Mouse (Mus musculus) forebrain, embryonic 15.5 days (tissue): ENCODE measurements around the gene Zfp367. TPM values are rescaled to one million over a fixed set of nuclear protein-coding genes. Genes with fewer than 3 reads are reported as not detected.

Source experiments
- ATAC-seq: fragments of 200-750 bp; cut with Nextera tagmentation; replicated peaks from 2 replicates; pipeline ENCODE4 v1.8.0; 2017; ENCODE audit warnings: mild to moderate bottlenecking, moderate TSS enrichment, moderate library complexity
- H3K27ac ChIP-seq: fragments of 300-500 bp; sonication (generic); replicated peaks from 2 replicates; pipeline ENCODE4 v1.5.1; 2015; ENCODE audit warnings: mild to moderate bottlenecking, inconsistent platforms
- H3K27me3 ChIP-seq: fragments of 300-500 bp; sonication (generic); 2 replicates; pipeline ENCODE4 v1.6.1; 2015; ENCODE audit warnings: inconsistent platforms
- H3K36me3 ChIP-seq: fragments of 300-500 bp; sonication (generic); 2 replicates; pipeline ENCODE4 v1.6.1; 2015; ENCODE audit warnings: mild to moderate bottlenecking, inconsistent platforms
- H3K4me1 ChIP-seq: fragments of 300-500 bp; sonication (generic); 2 replicates; pipeline ENCODE4 v1.6.1; 2015; ENCODE audit warnings: inconsistent platforms
- H3K4me2 ChIP-seq: fragments of 300-500 bp; sonication (generic); replicated peaks from 2 replicates; pipeline ENCODE4 v1.6.1; 2015; ENCODE audit warnings: mild to moderate bottlenecking, inconsistent platforms
- H3K4me3 ChIP-seq: fragments of 300-500 bp; sonication (generic); 2 replicates; pipeline ENCODE4 v1.5.1; 2015; ENCODE audit warnings: mild to moderate bottlenecking, inconsistent platforms
- H3K9ac ChIP-seq: fragments of 300-500 bp; sonication (generic); replicated peaks from 2 replicates; pipeline ENCODE4 v1.6.1; 2015; ENCODE audit warnings: mild to moderate bottlenecking, inconsistent platforms
- H3K9me3 ChIP-seq: fragments of 300-500 bp; sonication (generic); 2 replicates; pipeline ENCODE4 v1.6.1; 2016; ENCODE audit warnings: inconsistent platforms
- WGBS: fragments of 180-500 bp; shearing (Covaris S2); methylation state at CpG from one replicate; pipeline ENCODE4 v1.1.7; 2015; ENCODE audit warnings: mixed read lengths; 5-methylcytosine and 5-hydroxymethylcytosine counted together
- polyA plus RNA-seq: library from polyadenylated mRNA; unstranded; fragments of >200 nt; fragmentation: Nextera tagmentation; extraction: Ambion mirVana; gene quantifications from 2 replicates; pipeline ENCODE4 v1.2.1, GENCODE M21; 2015

Gene Zfp367
- polyA plus RNA-seq, 1 experiment from 2014 or later, result 12.7 TPM

GRCm38 (mm10) chr13:64152671-64153082 is 325 bp downstream of the Zfp367 start:
- under 1% methylated on average over 61 of the region's 61 CpGs for WGBS
- H3K4me3 ChIP-seq, result peak overlapping the region; percentile 58
- H3K27ac ChIP-seq, result peak overlapping the region; percentile 79
- peaks cover 18% of the 10 kb centered on the region for H3K4me1 ChIP-seq
- H3K4me2 ChIP-seq, result peak overlapping the region; percentile 80
- no peaks in the 10 kb centered on the region for H3K36me3 ChIP-seq
- H3K27me3 ChIP-seq, result no peaks in the 10 kb centered on the region
- peak; percentile 57 for ATAC-seq
- no peaks in the 10 kb centered on the region for H3K9me3 ChIP-seq
- peak overlapping the region; percentile 60 for H3K9ac ChIP-seq

- under 1% methylated on average over 41 of the region's 42 CpGs for WGBS
- H3K27ac ChIP-seq, result peak overlapping the region; percentile 79
Measured at GRCm38 (mm10) chr13:64152241-64152669, 747 bp downstream of the Zfp367 start.

GRCm38 (mm10) chr13:64150121-64150520 is 2.9 kb downstream of the Zfp367 start:
- 67% methylated on average over 5 of the region's 5 CpGs for WGBS
- Histone ChIP-seq H3K9ac (no peak overlapping the region), H3K4me2 (no peak overlapping the region), H3K27me3 (no peaks in the 10 kb centered on the region), H3K4me1 (peaks cover 18% of the 10 kb centered on the region), H3K36me3 (no peaks in the 10 kb centered on the region), H3K4me3 (no peak overlapping the region), H3K27ac (no peak overlapping the region), H3K9me3 (no peaks in the 10 kb centered on the region)
- no peak for ATAC-seq

More at GRCm38 (mm10) chr13:64152241-64152669, 747 bp downstream of the Zfp367 start:
- H3K4me1 ChIP-seq, result peaks cover 18% of the 10 kb centered on the region
- ATAC-seq, result peak; percentile 20
- H3K27me3 ChIP-seq, result no peaks in the 10 kb centered on the region
- H3K9me3 ChIP-seq, result no peaks in the 10 kb centered on the region
- H3K9ac ChIP-seq, result peak overlapping the region; percentile 60
- H3K36me3 ChIP-seq, result no peaks in the 10 kb centered on the region
- H3K4me3 ChIP-seq, result peak overlapping the region; percentile 58
- peak overlapping the region; percentile 80 for H3K4me2 ChIP-seq

- peak overlapping the region; percentile 49 for H3K4me3 ChIP-seq
- peak overlapping the region; percentile 43 for H3K9ac ChIP-seq
Measured at GRCm38 (mm10) chr13:64129616-64130375, 23.2 kb downstream of the Zfp367 start.

GRCm38 (mm10) chr13:64128858-64129615 is 24.0 kb downstream of the Zfp367 start, which contains the start of gene Slc35d2:
Gene Slc35d2 (minus strand): TSS chr13:64129368.
- no peak within 1 kb of the TSS for H3K27ac ChIP-seq
- WGBS, result 11% methylated on average over 39 of the region's 44 CpGs
- H3K4me2 ChIP-seq, result peak within 1 kb of the TSS; percentile 85
- peaks cover 7% of the 10 kb centered on the region for H3K4me1 ChIP-seq
- peak within 1 kb of the TSS; percentile 43 for H3K9ac ChIP-seq
- ATAC-seq, result peak; percentile 67; the same call in 1 of the 2 replicates
- no peaks in the 10 kb centered on the region for H3K27me3 ChIP-seq
- H3K36me3 ChIP-seq, result 0 out of 2 replicates have a peak, but pooled peaks cover 4% of the 10 kb centered on the region
- peak within 1 kb of the TSS; percentile 49 for H3K4me3 ChIP-seq
- H3K9me3 ChIP-seq, result no peaks in the 10 kb centered on the region

More at GRCm38 (mm10) chr13:64129616-64130375, 23.2 kb downstream of the Zfp367 start:
- 0 out of 2 replicates have a peak, but pooled peaks cover 5% of the 10 kb centered on the region for H3K36me3 ChIP-seq
- peaks cover 7% of the 10 kb centered on the region for H3K4me1 ChIP-seq
- ATAC-seq, result peak; percentile 66; the same call in 1 of the 2 replicates
- H3K4me2 ChIP-seq, result peak overlapping the region; percentile 85
- 43% methylated on average over 15 of the region's 15 CpGs for WGBS
- H3K27me3 ChIP-seq, result no peaks in the 10 kb centered on the region
- no peaks in the 10 kb centered on the region for H3K9me3 ChIP-seq
- H3K27ac ChIP-seq, result no peak overlapping the region

GRCm38 (mm10) chr13:64126316-64126715 is 26.7 kb downstream of the Zfp367 start:
- no peak overlapping the region for H3K4me2 ChIP-seq
- ATAC-seq, result no peak

GRCm38 (mm10) chr13:64124886-64125285 is 28.1 kb downstream of the Zfp367 start:
- H3K9ac ChIP-seq, result no peak overlapping the region

More at GRCm38 (mm10) chr13:64126316-64126715, 26.7 kb downstream of the Zfp367 start:
- Histone ChIP-seq H3K4me1 (peaks cover 7% of the 10 kb centered on the region), H3K9ac (no peak overlapping the region), H3K36me3 (no peaks in the 10 kb centered on the region), H3K4me3 (no peak overlapping the region), H3K9me3 (no peaks in the 10 kb centered on the region), H3K27ac (no peak overlapping the region), H3K27me3 (no peaks in the 10 kb centered on the region)
- WGBS, result 58% methylated on average over 4 of the region's 4 CpGs

GRCm38 (mm10) chr13:64123491-64124188 is 29.4 kb downstream of the Zfp367 start:
- H3K9me3 ChIP-seq, result no peaks in the 10 kb centered on the region
- no peaks in the 10 kb centered on the region for H3K27me3 ChIP-seq
- H3K4me2 ChIP-seq, result no peak overlapping the region
- H3K36me3 ChIP-seq, result no peaks in the 10 kb centered on the region
- no peak for ATAC-seq
- WGBS, result 35% methylated on average over 6 of the region's 6 CpGs
- H3K9ac ChIP-seq, result no peak overlapping the region
- H3K4me3 ChIP-seq, result no peak overlapping the region
- no peak overlapping the region for H3K27ac ChIP-seq
- H3K4me1 ChIP-seq, result no peaks in the 10 kb centered on the region

More at GRCm38 (mm10) chr13:64124886-64125285, 28.1 kb downstream of the Zfp367 start:
- no peak overlapping the region for H3K4me3 ChIP-seq
- no peaks in the 10 kb centered on the region for H3K27me3 ChIP-seq
- no peak overlapping the region for H3K4me2 ChIP-seq
- peaks cover 7% of the 10 kb centered on the region for H3K4me1 ChIP-seq
- 92% methylated on average over 6 of the region's 6 CpGs for WGBS
- no peak for ATAC-seq
- no peak overlapping the region for H3K27ac ChIP-seq
- no peaks in the 10 kb centered on the region for H3K9me3 ChIP-seq
- no peaks in the 10 kb centered on the region for H3K36me3 ChIP-seq

GRCm38 (mm10) chr13:64120760-64121159 is 32.2 kb downstream of the Zfp367 start:
- Histone ChIP-seq H3K4me1 (no peaks in the 10 kb centered on the region), H3K4me2 (no peak overlapping the region), H3K27me3 (no peaks in the 10 kb centered on the region), H3K36me3 (no peaks in the 10 kb centered on the region), H3K4me3 (no peak overlapping the region), H3K9ac (no peak overlapping the region), H3K9me3 (no peaks in the 10 kb centered on the region), H3K27ac (no peak overlapping the region)
- 77% methylated on average over 4 of the region's 4 CpGs for WGBS
- ATAC-seq, result no peak

GRCm38 (mm10) chr13:64117442-64117841 is 35.6 kb downstream of the Zfp367 start:
- Histone ChIP-seq H3K36me3 (no peaks in the 10 kb centered on the region), H3K9ac (no peak overlapping the region), H3K27me3 (no peaks in the 10 kb centered on the region), H3K9me3 (no peaks in the 10 kb centered on the region), H3K4me2 (no peak overlapping the region), H3K4me1 (no peaks in the 10 kb centered on the region), H3K27ac (no peak overlapping the region), H3K4me3 (no peak overlapping the region)
- 54% methylated on average over 2 of the region's 2 CpGs for WGBS
- ATAC-seq, result no peak

GRCm38 (mm10) chr13:64110421-64110820 is 42.6 kb downstream of the Zfp367 start:
- H3K9ac ChIP-seq, result no peak overlapping the region
- ATAC-seq, result no peak
- 95% methylated on average over 1 of the region's 1 CpGs for WGBS
- no peaks in the 10 kb centered on the region for H3K27me3 ChIP-seq
- H3K9me3 ChIP-seq, result no peaks in the 10 kb centered on the region
- H3K4me1 ChIP-seq, result peaks cover 10% of the 10 kb centered on the region; the same call in 1 of the 2 replicates
- no peak overlapping the region for H3K27ac ChIP-seq
- no peaks in the 10 kb centered on the region for H3K36me3 ChIP-seq
- H3K4me2 ChIP-seq, result no peak overlapping the region
- no peak overlapping the region for H3K4me3 ChIP-seq
